26 mouse cellular contexts compared by ENCODE assay signal in the genomic region with DNA sequence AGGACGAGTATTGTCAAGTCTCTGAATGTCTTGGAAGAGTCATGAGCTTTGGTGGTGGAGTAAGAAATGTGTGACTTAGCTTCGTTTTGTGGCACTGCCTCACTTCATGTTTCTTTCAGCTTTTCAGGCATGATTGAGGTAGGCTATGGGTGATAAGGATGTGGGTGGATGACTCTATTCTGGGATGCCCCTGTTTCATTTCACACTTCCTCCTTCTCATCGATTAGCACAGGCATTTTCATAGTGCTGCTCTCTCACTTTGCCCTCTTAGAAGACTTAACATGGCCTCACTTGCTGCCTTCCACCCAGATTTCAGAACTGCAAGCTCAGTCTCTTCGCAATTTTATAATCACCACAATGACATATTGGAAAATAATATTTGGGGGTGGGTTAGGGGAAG.
DNase-seq lines count a peak whose midpoint lies in the region; ATAC-seq lines count a peak whose summit lies in the region.
"Had no signal": no experiment of that assay in that cellular context is flagged by ENCODE, and none has a peak within 500 bp of the region (broad histone marks: within the 10 kb centered on the region; RNA-seq: fewer than 3 reads in every experiment).

No protein-coding gene starts in this region.

- no peaks in the 10 kb centered on the region for H3K27me3 ChIP-seq in midbrain, embryonic 11.5 days (ENCODE audit: control insufficient read depth, insufficient read depth, low read length)
- H3K27me3 ChIP-seq in midbrain, embryonic 14.5 days (ENCODE audit: control insufficient read depth, insufficient read depth, low read length): no peaks in the 10 kb centered on the region
- H3K27me3 ChIP-seq in splenic B cell, adult 2 months (ENCODE audit: control insufficient read depth, insufficient read depth, low read length, poor library complexity, severe bottlenecking): no peaks in the 10 kb centered on the region
- H3K27me3 ChIP-seq: embryonic facial prominence, embryonic 12.5 days; embryonic facial prominence, embryonic 15.5 days; heart, embryonic 13.5 days; Patski had no signal

- H3K4me3 ChIP-seq in midbrain, embryonic 11.5 days (ENCODE audit: low read depth, low read length): no peak overlapping the region
- H3K4me3 ChIP-seq in midbrain, embryonic 14.5 days (replicated peaks; ENCODE audit: low read depth, low read length): no peak overlapping the region
- H3K4me3 ChIP-seq: embryonic facial prominence, embryonic 12.5 days; embryonic facial prominence, embryonic 15.5 days; gastrocnemius, adult 2 months; heart, embryonic 13.5 days had no signal

- H3K4me1 ChIP-seq in midbrain, embryonic 11.5 days (ENCODE audit: control insufficient read depth, insufficient read depth, low read length): no peaks in the 10 kb centered on the region
- no peaks in the 10 kb centered on the region for H3K4me1 ChIP-seq in midbrain, embryonic 14.5 days (ENCODE audit: control insufficient read depth, insufficient read depth, low read length)
- H3K4me1 ChIP-seq: embryonic facial prominence, embryonic 12.5 days had no signal

- no peak overlapping the region for H3K9ac ChIP-seq in midbrain, embryonic 11.5 days (ENCODE audit: low read length)
- no peak overlapping the region for H3K9ac ChIP-seq in midbrain, embryonic 14.5 days (replicated peaks; ENCODE audit: low read length)
- H3K9ac ChIP-seq: embryonic facial prominence, embryonic 12.5 days; embryonic facial prominence, embryonic 15.5 days; forebrain, postnatal 0 days; heart, embryonic 13.5 days; hindbrain, embryonic 14.5 days had no signal

- no peak for ATAC-seq in midbrain, embryonic 11.5 days (ENCODE audit: low FRiP score)
- no peak for ATAC-seq in midbrain, embryonic 14.5 days (ENCODE audit: low FRiP score, low TSS enrichment)
- ATAC-seq in granulocyte monocyte progenitor cell, adult 5-6 weeks (replicated peaks; ENCODE audit: poor library complexity, severe bottlenecking): peak; percentile 78
- ATAC-seq: forebrain, embryonic 14.5 days; forebrain, postnatal 0 days; hindbrain, postnatal 0 days; Patski had no signal

- H3K27ac ChIP-seq in midbrain, embryonic 11.5 days (ENCODE audit: low read depth, low read length): no peak overlapping the region
- H3K27ac ChIP-seq in midbrain, embryonic 14.5 days (replicated peaks; ENCODE audit: low read depth, low read length): no peak overlapping the region
- H3K27ac ChIP-seq: embryonic facial prominence, embryonic 12.5 days; embryonic facial prominence, embryonic 15.5 days; gastrocnemius, adult 2 months; heart, embryonic 13.5 days; hindbrain, embryonic 14.5 days; hindbrain, postnatal 0 days had no signal

- WGBS in midbrain, embryonic 11.5 days: 89% methylated on average over 4 of the region's 4 CpGs
- 92% methylated on average over 4 of the region's 4 CpGs for WGBS in midbrain, embryonic 14.5 days

- DNase-seq in midbrain, embryonic 11.5 days (ENCODE audit: low spot score, missing footprints): peak; percentile 45
- no peak for DNase-seq in midbrain, embryonic 14.5 days
- peak; percentile 30 to 31 for DNase-seq in B cell, adult 2 months
- peak; percentile 71 for DNase-seq in splenic B cell, adult 2 months (ENCODE audit: low read depth, low spot score)
- no peak for DNase-seq in left cerebral cortex, adult 18-20 months (ENCODE audit: low spot score in 2 of 2)
- DNase-seq in yolk sac, embryonic 10.5 days (ENCODE audit: low spot score): no peak
- DNase-seq: adrenal gland, postnatal 10 days; adrenal gland, postnatal 36 days; cerebellum, adult 18-20 months; cerebellum, adult 9-10 months; cerebellum, postnatal 14 days; forebrain, postnatal 0 days; gastrocnemius, adult 2 months; gastrocnemius, postnatal 14 days; heart, adult 18-20 months; heart, postnatal 14 days; heart, postnatal 4 days had no signal

- H3K4me2 ChIP-seq in midbrain, embryonic 11.5 days: no peak overlapping the region
- no peak overlapping the region for H3K4me2 ChIP-seq in midbrain, embryonic 14.5 days (ENCODE audit: low read length)
- H3K4me2 ChIP-seq: embryonic facial prominence, embryonic 12.5 days; embryonic facial prominence, embryonic 15.5 days; heart, embryonic 13.5 days; hindbrain, embryonic 14.5 days had no signal

- no peaks in the 10 kb centered on the region for H3K36me3 ChIP-seq in midbrain, embryonic 11.5 days (ENCODE audit: control insufficient read depth, insufficient read depth, low read length)
- no peaks in the 10 kb centered on the region for H3K36me3 ChIP-seq in midbrain, embryonic 14.5 days (ENCODE audit: control insufficient read depth, insufficient read depth, low read length)
- H3K36me3 ChIP-seq in splenic B cell, adult 2 months (ENCODE audit: control insufficient read depth, insufficient read depth, low read length, poor library complexity, severe bottlenecking): no peaks in the 10 kb centered on the region
- H3K36me3 ChIP-seq: embryonic facial prominence, embryonic 12.5 days; embryonic facial prominence, embryonic 15.5 days; G1E had no signal

- no peaks in the 10 kb centered on the region for H3K9me3 ChIP-seq in midbrain, embryonic 11.5 days (ENCODE audit: control insufficient read depth, low read length)
- H3K9me3 ChIP-seq in midbrain, embryonic 14.5 days (ENCODE audit: control insufficient read depth, low read length): no peaks in the 10 kb centered on the region
- H3K9me3 ChIP-seq: embryonic facial prominence, embryonic 12.5 days; embryonic facial prominence, embryonic 15.5 days; G1E; heart, embryonic 13.5 days had no signal

Comparison
In these comparisons a context has a peak if more than half of its experiments do, and no peak if none do; other contexts are left out.
1. DNase-seq: peak in midbrain, embryonic 11.5 days (single experiment), B cell, adult 2 months (2 of 2) and splenic B cell, adult 2 months (single experiment); none in midbrain, embryonic 14.5 days (single experiment), left cerebral cortex, adult 18-20 months (0 of 2) and yolk sac, embryonic 10.5 days (single experiment).